Mouse (Mus musculus): ENCODE data around the gene Gm21173. TPM values are rescaled to one million over a fixed set of nuclear protein-coding genes. Genes with fewer than 3 reads are reported as not detected.

Gm21173 gene
- polyA plus RNA-seq (2012; rRNA removed): not detected in 2 replicates

DNA sequence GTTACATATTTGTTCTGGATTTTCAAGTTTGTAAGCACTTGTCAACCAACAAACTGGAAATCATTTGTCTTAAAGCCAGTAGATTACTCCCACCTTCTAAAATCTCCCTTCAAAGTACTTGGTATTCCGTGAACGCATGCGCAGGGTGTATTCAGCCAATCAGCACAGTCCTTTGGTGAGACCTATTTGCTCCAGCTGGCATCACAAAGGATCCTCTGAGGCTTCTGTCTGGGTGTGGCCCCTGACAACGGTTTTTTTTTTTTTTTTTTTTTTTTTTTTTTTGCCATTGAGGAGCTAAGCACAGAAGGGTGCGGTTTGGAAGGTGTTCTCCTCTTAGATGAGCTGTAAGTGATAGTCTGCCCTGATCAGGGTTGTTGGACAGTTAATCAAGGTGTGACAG, at the start of gene Gm21173:
Gene Gm21173, plus strand, starts transcription at position 301 of the 400 bp plus-strand sequence.

Data from colon, adult 2 months (tissue).